Mouse (Mus musculus) hindbrain, embryonic 10.5 days (tissue): ENCODE results near the gene Vmn2r12. TPM values are rescaled to one million over a fixed set of nuclear protein-coding genes. Genes with fewer than 3 reads are reported as not detected.
"Not testable (repeated sequence)": the region's sequence is repeated elsewhere in the genome, so short reads cannot be mapped to it uniquely, and the experiment has no call there.

Source experiments
- DNase-seq: peaks from one replicate; pipeline ENCODE4 v3.0.0-alpha.2; 2017; ENCODE audit warnings: low spot score
- H3K27ac ChIP-seq: fragments of 300-500 bp; sonication (generic); 2 replicates; pipeline ENCODE4 v1.5.1; 2016; ENCODE audit warnings: mild to moderate bottlenecking, moderate library complexity
- H3K27me3 ChIP-seq: fragments of 300-500 bp; sonication (generic); 2 replicates; pipeline ENCODE4 v1.6.1; 2016; ENCODE audit warnings: mild to moderate bottlenecking; ENCODE audit not compliant: poor library complexity, insufficient read depth, severe bottlenecking
- H3K36me3 ChIP-seq: fragments of 300-500 bp; sonication (generic); 2 replicates; pipeline ENCODE4 v1.6.1; 2016; ENCODE audit warnings: mild to moderate bottlenecking, moderate library complexity
- H3K4me1 ChIP-seq: fragments of 300-500 bp; sonication (generic); replicated peaks from 2 replicates; pipeline ENCODE4 v1.6.1; 2016; ENCODE audit warnings: mild to moderate bottlenecking
- H3K4me3 ChIP-seq: fragments of 300-500 bp; sonication (generic); 2 replicates; pipeline ENCODE4 v1.5.1; 2016; ENCODE audit warnings: mild to moderate bottlenecking, moderate library complexity
- H3K9me3 ChIP-seq: fragments of 300-500 bp; sonication (generic); 2 replicates; pipeline ENCODE4 v1.6.1; 2016; ENCODE audit warnings: mild to moderate bottlenecking, moderate library complexity
- WGBS: fragments of 180-500 bp; shearing (Covaris S2); methylation state at CpG from one replicate; pipeline ENCODE4 v1.1.7; 2016; 5-methylcytosine and 5-hydroxymethylcytosine counted together
- polyA plus RNA-seq: library from polyadenylated mRNA; unstranded; fragments of >200 nt; fragmentation: Nextera tagmentation; extraction: Ambion mirVana; gene quantifications from 2 replicates; pipeline ENCODE4 v1.2.1, GENCODE M21; 2016

The Vmn2r12 gene
- not detected in 2 replicates for polyA plus RNA-seq

DNA sequence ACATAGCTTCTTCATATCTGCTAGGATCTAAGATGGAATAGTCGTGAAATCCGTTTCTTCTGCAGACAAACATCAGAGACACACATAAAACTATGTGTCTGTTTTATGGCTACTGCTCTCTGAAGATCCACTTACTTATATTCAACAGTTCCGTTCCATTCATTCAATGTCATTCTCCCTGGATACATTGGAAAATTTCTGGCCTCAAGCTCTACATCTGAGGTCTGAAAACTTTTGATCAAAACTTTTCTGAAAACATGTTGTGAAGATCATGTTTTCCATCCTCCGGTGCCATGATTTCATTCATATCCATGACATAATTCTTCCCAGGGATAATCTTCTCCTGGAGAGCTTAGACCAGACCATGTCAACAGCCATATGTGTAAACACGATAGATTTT is at the start of gene Vmn2r12:
Gene Vmn2r12 (minus strand): TSS at position 101 of the 400 bp plus-strand sequence.
- WGBS: 86% methylated on average over 5 of the region's 5 CpGs
- not testable (repeated sequence) for H3K36me3 ChIP-seq, H3K4me1 ChIP-seq, H3K27me3 ChIP-seq, DNase-seq, H3K27ac ChIP-seq, H3K4me3 ChIP-seq
- H3K9me3 ChIP-seq: peaks cover 26% of the 10 kb centered on the region

GRCm38 (mm10) chr5:109139546-109139945 is 41.8 kb upstream of the Vmn2r12 start:
- WGBS: 79% methylated on average over 2 of the region's 2 CpGs
- DNase-seq: no peak
- no peaks in the 10 kb centered on the region for H3K4me1 ChIP-seq
- peaks cover 32% of the 10 kb centered on the region for H3K9me3 ChIP-seq
- H3K27me3 ChIP-seq: no peaks in the 10 kb centered on the region
- no peaks in the 10 kb centered on the region for H3K36me3 ChIP-seq
- no peak overlapping the region for H3K27ac ChIP-seq
- no peak overlapping the region for H3K4me3 ChIP-seq

GRCm38 (mm10) chr5:109136731-109137130 is 39.0 kb upstream of the Vmn2r12 start:
- DNase-seq: no peak
- WGBS: 88% methylated on average over 2 of the region's 2 CpGs
- no peak overlapping the region for H3K27ac ChIP-seq
- no peaks in the 10 kb centered on the region for H3K4me1 ChIP-seq
- no peaks in the 10 kb centered on the region for H3K36me3 ChIP-seq
- H3K9me3 ChIP-seq: peaks cover 37% of the 10 kb centered on the region
- no peak overlapping the region for H3K4me3 ChIP-seq
- H3K27me3 ChIP-seq: no peaks in the 10 kb centered on the region

GRCm38 (mm10) chr5:109096482-109096881 is 1.3 kb downstream of the Vmn2r12 start:
- H3K4me1 ChIP-seq, H3K27ac ChIP-seq, H3K4me3 ChIP-seq, H3K36me3 ChIP-seq, H3K27me3 ChIP-seq, DNase-seq: not testable (repeated sequence)
- WGBS: 76% methylated on average over 3 of the region's 3 CpGs
- H3K9me3 ChIP-seq: peaks cover 26% of the 10 kb centered on the region

- H3K27me3 ChIP-seq, H3K4me1 ChIP-seq, H3K27ac ChIP-seq, DNase-seq, H3K36me3 ChIP-seq, H3K4me3 ChIP-seq: not testable (repeated sequence)
- WGBS: 42% methylated on average over 4 of the region's 4 CpGs
- H3K9me3 ChIP-seq: peaks cover 13% of the 10 kb centered on the region; the same call in 1 of the 2 replicates
Measured at GRCm38 (mm10) chr5:109072016-109072415, 25.7 kb downstream of the Vmn2r12 start.

DNA sequence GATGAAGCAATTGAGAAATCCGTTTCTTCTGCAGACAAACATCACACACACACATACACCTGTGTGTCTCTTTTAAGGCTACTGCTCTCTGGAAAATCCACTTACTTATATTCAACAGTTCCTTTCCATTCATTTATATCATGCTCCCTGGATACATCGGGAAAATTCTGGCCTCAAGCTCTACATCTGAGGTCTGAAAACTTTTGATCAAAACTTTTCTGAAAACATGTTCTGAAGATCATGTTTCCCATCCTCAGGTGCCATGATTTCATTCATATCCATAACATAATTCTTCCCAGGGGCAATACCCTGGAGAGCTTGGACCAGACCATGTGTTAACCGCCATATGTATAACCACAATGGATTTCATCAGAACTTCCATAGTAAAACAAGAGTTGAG is 38.3 kb downstream of the Vmn2r12 start, which contains the start of gene Vmn2r11:
Gene Vmn2r11 (minus strand): TSS at position 101 of the 400 bp plus-strand sequence.
- H3K4me3 ChIP-seq, H3K27ac ChIP-seq, H3K27me3 ChIP-seq, H3K36me3 ChIP-seq, H3K4me1 ChIP-seq, DNase-seq: not testable (repeated sequence)
- peaks cover 34% of the 10 kb centered on the region for H3K9me3 ChIP-seq
- WGBS: 90% methylated on average over 3 of the region's 3 CpGs

DNA sequence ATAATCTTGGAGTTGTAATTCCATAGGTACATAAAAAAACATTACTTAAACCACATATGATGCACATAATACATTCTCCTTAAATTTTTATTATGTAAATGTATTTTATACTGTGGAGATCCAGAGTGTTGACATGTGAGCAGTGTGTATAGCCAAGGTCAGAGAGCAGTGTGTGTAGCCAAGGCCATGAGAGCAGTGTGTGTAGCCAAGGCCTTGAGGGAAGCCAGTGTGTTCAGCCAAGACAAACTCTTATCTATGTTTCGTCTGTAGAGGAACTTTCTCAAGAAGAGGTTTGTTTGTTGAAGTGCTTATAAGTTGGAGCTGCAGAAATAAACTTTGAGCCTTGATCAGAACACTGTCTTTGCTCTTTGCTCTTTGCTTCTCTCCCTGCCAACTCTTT is 42.5 kb downstream of the Vmn2r12 start:
- no peaks in the 10 kb centered on the region for H3K36me3 ChIP-seq
- DNase-seq: no peak
- WGBS: 75% methylated on average over 1 of the region's 1 CpGs
- H3K27ac ChIP-seq: no peak overlapping the region
- no peaks in the 10 kb centered on the region for H3K27me3 ChIP-seq
- H3K9me3 ChIP-seq: peaks cover 31% of the 10 kb centered on the region
- H3K4me3 ChIP-seq: no peak overlapping the region
- H3K4me1 ChIP-seq: no peaks in the 10 kb centered on the region

Other genes starting within 250 kb of the Vmn2r12 start
- not detected in 2 replicates for gene Vmn2r9, start 245.3 kb downstream of the Vmn2r12 start, polyA plus RNA-seq
- gene Vmn2r10, start 91.4 kb downstream of the Vmn2r12 start, polyA plus RNA-seq: not detected in 2 replicates
- not detected in 2 replicates for gene Vmn2r11, start 38.4 kb downstream of the Vmn2r12 start, polyA plus RNA-seq
- gene Vmn2r13, start 94.2 kb upstream of the Vmn2r12 start, polyA plus RNA-seq: not detected in 2 replicates
- not detected in 2 replicates for gene Vmn2r14, start 126.8 kb upstream of the Vmn2r12 start, polyA plus RNA-seq
- not detected in 2 replicates for gene Vmn2r15, start 199.7 kb upstream of the Vmn2r12 start, polyA plus RNA-seq
- not detected in 2 replicates for gene Vmn2r16, start 232.2 kb upstream of the Vmn2r12 start, polyA plus RNA-seq